Mouse (Mus musculus) spleen, embryonic (tissue): ENCODE results near the gene Fndc7.

Experiments used
- CTCF ChIA-PET: fragments of 350-600 bp; sonication (Branson Sonifier 250); formaldehyde crosslinking; loops from one replicate; lab custom pipeline; 2022; lab: Charles Lee

Gene Fndc7

DNA sequence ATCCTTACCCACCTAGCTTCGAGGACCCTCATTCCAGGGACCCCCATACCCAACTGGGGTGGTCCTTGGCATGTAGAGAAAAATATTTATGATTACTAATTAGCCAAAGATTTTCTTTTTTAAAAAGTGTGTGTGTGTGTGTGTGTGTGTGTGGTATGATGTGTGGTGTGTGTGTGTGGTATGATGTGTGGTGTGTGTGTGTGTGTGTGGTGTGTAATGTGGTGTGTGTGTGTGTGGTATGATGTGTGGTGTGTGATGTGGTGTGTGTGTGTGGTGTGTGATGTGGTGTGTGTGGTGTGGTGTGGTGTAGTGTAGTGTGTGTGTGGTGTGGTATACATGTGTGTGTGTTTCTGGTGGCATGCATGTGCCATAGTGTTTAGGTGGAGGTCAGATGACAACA lies 2.3 kb upstream of the Fndc7 start:
- CTCF ChIA-PET = interaction anchor here (0.6 kb wide), 1 partner anchor 11 kb away, joined by 3 read pairs; no protein-coding TSS in a partner anchor

DNA sequence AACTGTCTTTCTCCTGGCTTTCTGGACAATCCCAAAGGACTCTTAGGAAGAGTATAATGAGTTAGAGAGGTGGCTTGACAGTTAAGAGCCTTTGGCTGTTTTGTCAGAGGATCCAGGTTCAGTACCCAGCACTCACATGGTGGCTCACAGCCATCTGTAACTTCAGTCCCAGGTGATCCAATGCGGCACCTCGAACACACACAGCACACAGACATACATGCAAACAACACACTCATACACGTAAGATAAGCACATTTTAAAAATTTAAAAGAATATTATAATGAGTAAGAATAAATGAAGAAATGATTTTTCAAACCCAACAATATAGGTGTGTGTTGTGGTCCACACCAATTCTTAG lies 2.2 kb downstream of the Fndc7 start:
- CTCF ChIA-PET = no interaction called here

DNA sequence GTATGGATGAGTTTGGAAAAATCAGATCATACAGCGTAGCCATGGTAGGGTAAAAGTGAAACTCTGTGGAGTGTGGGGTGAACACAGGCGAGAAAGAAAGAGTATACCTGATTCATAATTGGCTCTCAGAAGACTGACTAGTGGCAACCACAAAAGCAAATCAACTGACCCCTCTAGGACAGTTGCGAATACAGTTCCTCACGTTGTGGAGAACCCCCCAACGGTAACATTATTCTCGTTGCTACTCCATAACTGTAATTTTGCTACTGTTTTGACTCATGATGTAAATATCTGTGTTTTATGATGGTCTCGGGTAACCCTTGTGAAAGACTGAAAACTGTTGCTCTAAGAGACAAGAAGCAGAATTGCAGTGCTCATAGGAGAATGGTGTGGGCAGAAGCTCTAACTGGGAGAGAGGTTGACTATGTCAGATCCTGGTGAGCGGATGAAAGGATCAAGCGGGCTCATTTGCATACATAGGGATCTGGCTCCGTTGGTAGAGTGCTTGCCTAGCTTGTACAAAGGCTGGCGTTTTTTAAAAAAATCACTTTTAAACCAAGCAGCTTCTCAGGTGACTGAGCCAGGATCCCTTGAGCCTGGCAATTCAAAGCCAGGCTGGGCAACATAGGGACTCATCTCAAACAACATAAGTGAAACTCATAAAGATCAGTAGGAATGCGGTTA lies 2.7 kb downstream of the Fndc7 start:
- CTCF ChIA-PET = no interaction called here

- CTCF ChIA-PET = interaction anchor here (0.6 kb wide), 3 partner anchors 10 to 556 kb away, joined by 5 to 17 read pairs (median 6); no protein-coding TSS in a partner anchor
These were observed 3.9 kb downstream of the Fndc7 start for GRCm38 (mm10) chr3:108885686-108886530.

DNA sequence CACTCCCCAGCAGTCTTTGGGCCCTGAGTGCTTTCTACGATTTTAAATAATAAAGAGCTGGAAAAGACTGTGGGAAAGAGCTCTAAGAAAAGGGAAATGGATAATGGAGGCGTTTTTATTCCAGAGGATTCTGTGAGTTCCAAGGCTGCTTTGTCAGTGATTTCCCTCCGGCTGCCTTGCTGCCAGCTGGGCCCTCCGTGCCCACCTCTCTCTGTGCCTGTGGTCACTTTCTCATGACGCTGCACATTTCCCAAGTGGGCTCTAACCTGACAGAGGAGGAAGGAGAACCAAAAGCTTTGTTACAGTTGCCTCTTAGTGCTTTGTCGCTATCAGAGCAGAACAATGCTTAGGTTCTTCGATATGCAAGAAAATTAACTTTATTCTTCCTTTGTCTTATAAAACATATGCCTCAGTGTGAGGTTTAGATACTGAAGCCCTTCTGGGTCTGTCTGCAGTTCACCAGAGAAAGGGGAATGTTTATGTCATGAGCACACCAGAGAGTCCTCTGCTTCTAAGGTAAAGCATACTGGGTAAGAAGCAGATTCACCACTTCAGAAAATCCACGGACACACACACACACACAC lies 5.0 kb downstream of the Fndc7 start:
- CTCF ChIA-PET = interaction anchor here (0.6 to 0.7 kb wide), 2 partner anchors 297 to 327 kb away, joined by 5 to 6 read pairs; no protein-coding TSS in a partner anchor

- CTCF ChIA-PET = interaction anchor here (0.5 kb wide), 1 partner anchor 23 kb away, joined by 6 read pairs; no protein-coding TSS in a partner anchor
These were observed 6.7 kb downstream of the Fndc7 start for GRCm38 (mm10) chr3:108883067-108883466.

DNA sequence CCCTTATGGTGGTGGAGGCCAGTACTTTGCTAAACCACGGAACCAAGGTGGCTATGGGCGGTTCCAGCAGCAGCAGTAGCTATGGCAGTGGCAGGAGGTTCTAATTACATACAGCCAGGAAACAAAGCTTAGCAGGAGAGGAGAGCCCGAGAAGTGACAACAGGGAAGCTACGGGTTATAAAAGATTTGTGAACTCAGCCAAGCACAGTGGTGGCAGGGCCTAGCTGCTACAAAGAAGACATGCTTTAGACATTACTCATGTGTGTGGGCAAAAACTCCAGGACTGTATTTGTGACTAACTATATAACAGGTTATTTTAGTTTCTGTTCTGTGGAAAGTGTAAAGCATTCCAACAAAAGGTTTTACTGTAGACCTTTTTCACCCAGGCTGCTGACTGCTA lies 7.9 kb downstream of the Fndc7 start:
- CTCF ChIA-PET = interaction anchor here (0.6 kb wide), 1 partner anchor 10 kb away, joined by 3 read pairs; no protein-coding TSS in a partner anchor

- CTCF ChIA-PET = interaction anchor here (0.6 kb wide), 1 partner anchor 11 kb away, joined by 3 read pairs; no protein-coding TSS in a partner anchor
These were observed 9.0 kb downstream of the Fndc7 start for GRCm38 (mm10) chr3:108880544-108881507.

- CTCF ChIA-PET = no interaction called here
These were observed 9.9 kb downstream of the Fndc7 start for GRCm38 (mm10) chr3:108879836-108880435.

DNA sequence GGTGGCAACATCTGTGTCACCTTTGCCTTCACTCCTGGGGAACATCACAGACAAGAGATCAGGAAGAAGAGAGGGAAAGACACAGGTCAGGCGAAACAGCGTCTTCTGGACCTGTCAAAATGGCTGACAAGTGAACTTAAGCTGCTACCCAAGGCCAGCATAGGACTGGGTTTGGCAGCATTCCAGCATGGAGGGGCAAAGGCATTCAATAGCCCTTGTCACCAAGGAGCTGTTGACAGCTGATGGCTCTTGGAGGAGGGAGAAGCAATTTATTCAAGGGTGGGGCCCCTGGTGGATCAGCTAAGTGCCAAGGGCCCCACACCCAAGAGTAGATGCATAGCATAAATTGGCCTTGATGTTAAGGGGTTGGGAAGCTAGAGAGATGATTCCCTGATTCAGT lies 10.7 kb downstream of the Fndc7 start:
- CTCF ChIA-PET = no interaction called here

DNA sequence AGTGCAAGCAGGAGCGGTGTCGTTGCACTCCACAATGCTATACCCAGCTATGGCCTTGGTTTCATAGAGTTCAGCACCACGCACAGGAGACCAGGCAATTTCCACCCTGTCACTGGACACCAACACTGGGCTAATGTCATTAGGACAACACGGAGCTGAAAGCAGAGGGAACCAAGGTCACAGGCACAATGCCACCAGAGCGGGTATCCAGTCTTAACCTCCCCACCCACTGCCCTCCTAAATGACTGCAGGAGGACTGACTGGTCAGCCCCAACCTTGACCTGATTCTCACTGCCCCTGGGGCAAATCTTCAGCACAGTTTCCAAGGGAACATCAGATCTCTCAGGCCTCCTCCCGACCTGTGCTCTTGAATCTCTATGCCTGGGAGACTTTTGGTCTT lies 19.2 kb downstream of the Fndc7 start:
- CTCF ChIA-PET = no interaction called here

DNA sequence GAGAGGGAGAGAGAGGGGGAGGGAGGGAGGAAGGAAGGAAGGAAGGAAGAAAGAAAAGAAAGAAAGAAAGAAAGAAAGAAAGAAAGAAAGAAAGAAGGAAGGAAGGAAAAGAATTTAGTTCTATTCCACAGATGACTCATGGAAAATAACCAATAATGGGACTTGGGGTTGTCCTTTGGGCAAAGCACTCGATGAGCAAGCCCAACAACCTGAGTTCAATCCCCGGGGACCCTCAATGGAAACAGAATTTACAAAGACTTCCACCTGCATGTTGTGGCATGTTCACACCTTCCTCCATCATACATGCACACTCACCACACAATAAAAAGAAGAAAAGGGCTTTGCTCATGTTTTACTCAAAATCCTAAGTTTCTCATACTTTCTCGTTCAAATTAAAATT lies 22.4 kb downstream of the Fndc7 start:
- CTCF ChIA-PET = no interaction called here

DNA sequence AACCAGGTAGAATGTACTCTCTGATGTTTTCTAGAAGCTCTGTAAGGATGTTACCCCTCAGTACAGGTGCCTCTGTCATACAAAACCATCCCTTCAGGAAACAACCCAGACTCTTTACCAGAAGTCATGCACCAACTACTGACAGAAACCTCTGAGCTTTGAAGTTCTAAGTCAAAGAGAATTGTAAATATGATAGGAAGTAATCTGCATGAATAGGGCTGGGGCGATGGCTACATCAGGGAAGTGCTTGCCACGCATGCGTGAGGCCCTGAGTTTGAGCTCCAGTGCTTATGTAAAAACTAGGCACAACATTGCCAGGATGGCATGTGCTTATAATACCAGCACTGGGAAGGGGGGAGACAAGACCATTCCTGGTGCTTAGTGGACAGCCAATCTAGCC lies 24.1 kb downstream of the Fndc7 start:
- CTCF ChIA-PET = no interaction called here

- CTCF ChIA-PET = no interaction called here
These were observed 24.7 kb downstream of the Fndc7 start for GRCm38 (mm10) chr3:108865129-108865528.

DNA sequence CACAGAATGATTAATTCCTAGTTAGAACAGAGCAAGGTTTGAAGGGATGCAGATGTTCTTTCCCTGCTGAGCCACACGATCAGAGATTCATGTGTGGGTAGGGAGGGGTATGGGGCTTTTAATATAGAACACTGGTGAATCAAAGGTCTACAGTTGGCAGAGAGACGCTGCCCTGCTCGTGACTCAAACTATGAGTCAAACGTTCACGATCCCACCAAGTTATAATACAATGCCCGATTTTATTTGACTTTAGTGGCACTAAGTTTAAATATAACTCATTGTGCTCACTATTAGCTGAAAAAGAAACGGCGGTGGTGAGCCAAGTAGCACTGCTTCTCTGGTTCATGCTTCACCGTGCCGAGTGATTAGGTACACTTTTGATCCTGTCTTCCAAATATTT lies 26.7 kb downstream of the Fndc7 start:
- CTCF ChIA-PET = interaction anchor here (0.7 kb wide), 1 partner anchor 9 kb away, joined by 9 read pairs; no protein-coding TSS in a partner anchor

DNA sequence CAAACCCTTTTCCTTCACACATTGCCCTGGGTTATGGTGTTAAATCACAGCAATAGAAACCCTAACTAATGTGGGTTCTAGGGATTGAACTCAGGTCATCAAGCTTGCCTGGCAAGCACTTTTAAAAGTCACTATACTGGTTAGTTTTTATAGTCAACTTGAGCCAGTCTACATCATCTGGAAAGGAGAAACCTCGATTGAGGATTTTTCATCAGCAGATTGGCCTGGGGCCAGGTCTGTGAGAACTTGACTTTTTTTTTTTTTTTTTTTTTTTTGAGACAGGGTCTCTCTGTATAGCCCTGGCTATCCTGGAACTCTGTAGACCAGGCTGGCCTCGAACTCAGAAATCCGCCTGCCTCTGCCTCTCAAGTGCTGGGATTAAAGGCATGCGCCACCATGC lies 27.5 kb downstream of the Fndc7 start:
- CTCF ChIA-PET = interaction anchor here (0.7 kb wide), 3 partner anchors 10 to 199 kb away, joined by 8 to 12 read pairs (median 9); no protein-coding TSS in a partner anchor

DNA sequence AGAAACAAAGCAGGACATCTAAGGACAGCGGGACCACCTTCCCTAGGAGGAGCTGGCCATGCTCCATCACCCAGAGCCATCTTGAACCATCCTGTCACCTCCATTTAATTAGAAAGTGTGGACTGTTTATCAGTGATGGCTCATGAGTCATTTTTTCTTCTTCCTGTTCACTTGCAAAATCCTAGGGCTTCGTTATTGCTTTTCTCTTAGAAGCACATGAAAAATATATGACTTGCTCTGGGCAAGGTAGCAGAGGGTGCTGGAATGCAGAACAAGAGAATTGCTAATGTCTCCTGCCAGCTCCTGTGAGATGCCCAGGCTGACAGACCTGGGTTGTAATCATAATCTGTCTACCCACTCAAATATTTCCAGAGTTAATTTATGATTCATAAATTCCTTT lies 29.0 kb downstream of the Fndc7 start:
- CTCF ChIA-PET = interaction anchor here (0.6 to 0.7 kb wide), 2 partner anchors 16 kb away, joined by 3 read pairs; no protein-coding TSS in a partner anchor

- CTCF ChIA-PET = no interaction called here
These were observed 31.5 kb downstream of the Fndc7 start for GRCm38 (mm10) chr3:108858231-108858770.

- CTCF ChIA-PET = no interaction called here
These were observed 32.1 kb downstream of the Fndc7 start for GRCm38 (mm10) chr3:108857714-108858113.

DNA sequence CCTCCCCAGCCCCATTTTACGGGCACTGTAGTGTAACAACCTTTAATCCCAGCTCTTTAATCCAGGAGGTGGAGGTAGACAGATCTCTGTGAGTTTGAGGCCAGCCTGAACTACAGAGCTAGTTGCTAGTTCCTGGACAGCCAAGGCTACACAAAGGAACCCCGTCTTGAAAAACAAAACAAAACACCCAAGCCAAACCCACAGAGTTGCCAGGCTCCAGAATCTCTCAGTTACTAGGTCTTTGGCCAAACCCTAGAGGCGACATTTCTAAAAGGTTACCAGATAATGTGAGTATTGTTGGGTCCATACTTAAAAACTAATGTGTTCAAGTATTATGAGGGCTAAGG lies 32.7 kb downstream of the Fndc7 start:
- CTCF ChIA-PET = interaction anchor here (0.7 to 1.2 kb wide), 2 partner anchors 54 to 110 kb away, joined by 4 read pairs; no protein-coding TSS in a partner anchor
